Mouse (Mus musculus) CD4-positive naive resting alpha-beta T cell, adult 57 days (primary cell): ENCODE data around the gene Prrg4. TPM values are rescaled to one million over a fixed set of nuclear protein-coding genes. Genes with fewer than 3 reads are reported as not detected.

Experiments used
- total RNA-seq: library from RNA; stranded (reverse); gene quantifications from one replicate; pipeline ENCODE4 v1.2.4, GENCODE M21; 2023

The Prrg4 gene
- total RNA-seq = 3.0 TPM

GRCm38 (mm10) chr2:104849276-104849990, at the start of gene Prrg4:
Prrg4 (minus strand) TSS chr2:104849876.

GRCm38 (mm10) chr2:104867282-104867855, 17.7 kb upstream of the Prrg4 start, which contains the start of gene Ccdc73:
Ccdc73 (plus strand) TSS chr2:104867805.

GRCm38 (mm10) chr2:104816371-104816827, 33.3 kb downstream of the Prrg4 start, which contains the start of gene Qser1:
Qser1 (minus strand) TSS chr2:104816760.

Other genes starting within 250 kb of the Prrg4 start
- gene Tcp11l1, start 137.7 kb downstream of the Prrg4 start, total RNA-seq = 1.3 TPM
- gene Pin1rt1, start 133.5 kb downstream of the Prrg4 start, total RNA-seq = not detected
- not detected for gene Depdc7, start 107.0 kb downstream of the Prrg4 start, total RNA-seq
- gene Qser1, start 33.1 kb downstream of the Prrg4 start, total RNA-seq = 11.5 TPM
- not detected for gene Ccdc73, start 17.9 kb upstream of the Prrg4 start, total RNA-seq
- gene Eif3m, start 167.2 kb upstream of the Prrg4 start, total RNA-seq = 165 TPM
- not detected for gene Gm11060, start 242.1 kb upstream of the Prrg4 start, total RNA-seq